Mouse (Mus musculus): Measurements from ENCODE around the gene Mob3b.

DNA sequence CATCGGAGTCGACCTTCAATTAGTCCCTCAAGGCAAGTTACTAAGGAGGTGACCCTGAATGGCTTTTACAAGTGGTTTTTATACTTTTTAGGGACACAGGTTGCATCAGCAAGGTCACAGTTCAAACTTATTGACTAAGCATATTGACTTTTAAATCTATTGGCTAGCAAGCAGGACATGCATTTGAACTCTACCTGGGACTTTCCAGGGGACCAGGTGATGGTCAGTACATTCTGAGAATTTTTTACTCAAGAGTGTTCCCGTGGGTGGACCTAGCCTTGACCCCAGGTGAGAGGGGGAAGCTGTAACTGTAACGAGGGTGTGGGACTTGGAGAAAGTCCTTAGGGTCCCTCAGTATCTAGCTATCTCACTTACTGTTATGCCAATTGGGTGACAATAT, 256.1 kb downstream of the Mob3b start:
- TF ChIP-seq CTCF (IDR thresholded peaks at IDR 0.05; ENCODE audit: extremely low read depth, insufficient read depth, insufficient read length, insufficient replicate concordance): no peak
- no peak for TF ChIP-seq POLR2A (IDR thresholded peaks at IDR 0.05; ENCODE audit: low read depth, low read length)

All from spleen, adult 2 months (tissue).